Mouse (Mus musculus) liver, embryonic 11.5 days (tissue): ENCODE data around the gene Pla2g4c. TPM values are rescaled to one million over a fixed set of nuclear protein-coding genes. Genes with fewer than 3 reads are reported as not detected.

ENCODE experiments used
- ATAC-seq: fragments of 200-750 bp; cut with Nextera tagmentation; replicated peaks from 2 replicates; pipeline ENCODE4 v1.8.0; 2017; ENCODE audit warnings: moderate number of reproducible peaks, mild to moderate bottlenecking, moderate TSS enrichment, moderate library complexity; ENCODE audit not compliant: low FRiP score
- DNase-seq: peaks from one replicate; pipeline ENCODE4 v3.0.0-alpha.2; 2017; ENCODE audit warnings: low spot score
- H3K27ac ChIP-seq: fragments of 300-500 bp; sonication (generic); 2 replicates; pipeline ENCODE4 v1.5.1; 2014; ENCODE audit warnings: mild to moderate bottlenecking, low read depth, low read length, control low read depth
- H3K27me3 ChIP-seq: fragments of 300-500 bp; sonication (generic); replicated peaks from 2 replicates; pipeline ENCODE4 v1.6.1; 2014; ENCODE audit warnings: low read length, mixed read lengths; ENCODE audit not compliant: control insufficient read depth, insufficient read depth
- H3K36me3 ChIP-seq: fragments of 300-500 bp; sonication (generic); 2 replicates; pipeline ENCODE4 v1.6.1; 2014; ENCODE audit warnings: mild to moderate bottlenecking, low read length, moderate library complexity, mixed read lengths; ENCODE audit not compliant: control insufficient read depth, insufficient read depth
- H3K4me1 ChIP-seq: fragments of 300-500 bp; sonication (generic); replicated peaks from 2 replicates; pipeline ENCODE4 v1.6.1; 2014; ENCODE audit warnings: low read length, mixed read lengths; ENCODE audit not compliant: control insufficient read depth, insufficient read depth
- H3K4me2 ChIP-seq: fragments of 300-500 bp; sonication (generic); 2 replicates; pipeline ENCODE4 v1.6.1; 2014; ENCODE audit warnings: mild to moderate bottlenecking, control low read depth, moderate library complexity
- H3K4me3 ChIP-seq: fragments of 300-500 bp; sonication (generic); 2 replicates; pipeline ENCODE4 v1.5.1; 2014; ENCODE audit warnings: low read depth, low read length, control low read depth
- H3K9ac ChIP-seq: fragments of 300-500 bp; sonication (generic); 2 replicates; pipeline ENCODE4 v1.6.1; 2014; ENCODE audit warnings: low read depth, low read length, control low read depth
- H3K9me3 ChIP-seq: fragments of 300-500 bp; sonication (generic); 2 replicates; pipeline ENCODE4 v1.6.1; 2016; ENCODE audit warnings: low read length, inconsistent platforms, mixed read lengths; ENCODE audit not compliant: control insufficient read depth
- WGBS: fragments of 180-500 bp; shearing (Covaris S2); extraction: QIAGEN DNeasy Blood & Tissue Kit; methylation state at CpG from one replicate; pipeline ENCODE4 v1.1.7; 2014; 5-methylcytosine and 5-hydroxymethylcytosine counted together
- polyA plus RNA-seq: library from polyadenylated mRNA; unstranded; fragments of >200 nt; fragmentation: Nextera tagmentation; extraction: Ambion mirVana; gene quantifications from 2 replicates; pipeline ENCODE4 v1.2.1, GENCODE M21; 2014

The Pla2g4c gene
- polyA plus RNA-seq, 1 experiment from 2014 or later: 2.1 TPM

- Histone ChIP-seq H3K4me1 (no peaks in the 10 kb centered on the region; the same call in 1 of the 2 replicates), H3K27me3 (no peaks in the 10 kb centered on the region), H3K27ac (no peak overlapping the region), H3K9ac (no peak overlapping the region), H3K4me3 (no peak overlapping the region), H3K36me3 (peaks cover 71% of the 10 kb centered on the region), H3K4me2 (no peak overlapping the region), H3K9me3 (no peaks in the 10 kb centered on the region)
- 67% methylated on average over 6 of the region's 6 CpGs for WGBS
- peak; percentile 85 for ATAC-seq
- DNase-seq: no peak
Observed at GRCm38 (mm10) chr7:13310493-13311199, 13.8 kb upstream of the Pla2g4c start.

- no peaks in the 10 kb centered on the region; the same call in 1 of the 2 replicates for H3K4me1 ChIP-seq
- peaks cover 64% of the 10 kb centered on the region for H3K36me3 ChIP-seq
- no peak for DNase-seq
- no peaks in the 10 kb centered on the region for H3K9me3 ChIP-seq
- no peak overlapping the region for H3K9ac ChIP-seq
- no peak overlapping the region for H3K27ac ChIP-seq
- no peak for ATAC-seq
- 95% methylated on average over 4 of the region's 4 CpGs for WGBS
- no peak overlapping the region for H3K4me3 ChIP-seq
- no peaks in the 10 kb centered on the region for H3K27me3 ChIP-seq
- H3K4me2 ChIP-seq: no peak overlapping the region
Observed at GRCm38 (mm10) chr7:13311401-13311800, 13.1 kb upstream of the Pla2g4c start.

- Histone ChIP-seq H3K9ac (no peak overlapping the region), H3K27ac (no peak overlapping the region), H3K4me3 (no peak overlapping the region), H3K36me3 (peaks cover 39% of the 10 kb centered on the region), H3K4me1 (no peaks in the 10 kb centered on the region; the same call in 1 of the 2 replicates), H3K27me3 (no peaks in the 10 kb centered on the region), H3K4me2 (no peak overlapping the region), H3K9me3 (no peaks in the 10 kb centered on the region)
- DNase-seq (no peak), ATAC-seq (no peak)
- WGBS: 79% methylated on average over 5 of the region's 5 CpGs
Observed at GRCm38 (mm10) chr7:13314095-13314597, 10.3 kb upstream of the Pla2g4c start.

GRCm38 (mm10) chr7:13321424-13321823, 3.0 kb upstream of the Pla2g4c start:
- H3K4me2 ChIP-seq: no peak overlapping the region
- WGBS: 77% methylated on average over 3 of the region's 3 CpGs
- DNase-seq (no peak), ATAC-seq (no peak)
- H3K27ac ChIP-seq: no peak overlapping the region
- no peaks in the 10 kb centered on the region for H3K27me3 ChIP-seq
- no peak overlapping the region for H3K9ac ChIP-seq
- H3K36me3 ChIP-seq: no peaks in the 10 kb centered on the region
- H3K4me1 ChIP-seq: no peaks in the 10 kb centered on the region
- H3K4me3 ChIP-seq: no peak overlapping the region
- no peaks in the 10 kb centered on the region for H3K9me3 ChIP-seq

GRCm38 (mm10) chr7:13330575-13330974, 6.1 kb downstream of the Pla2g4c start:
- H3K27ac ChIP-seq: no peak overlapping the region
- 98% methylated on average over 2 of the region's 2 CpGs for WGBS
- no peak overlapping the region for H3K4me2 ChIP-seq
- DNase-seq (no peak), ATAC-seq (no peak)
- H3K36me3 ChIP-seq: peaks cover 3% of the 10 kb centered on the region; the same call in 1 of the 2 replicates
- no peak overlapping the region for H3K4me3 ChIP-seq
- H3K9ac ChIP-seq: no peak overlapping the region
- no peaks in the 10 kb centered on the region for H3K4me1 ChIP-seq
- no peaks in the 10 kb centered on the region for H3K27me3 ChIP-seq
- H3K9me3 ChIP-seq: no peaks in the 10 kb centered on the region

GRCm38 (mm10) chr7:13355943-13356342, 31.5 kb downstream of the Pla2g4c start:
- no peaks in the 10 kb centered on the region for H3K4me1 ChIP-seq
- no peak overlapping the region for H3K4me2 ChIP-seq
- peaks cover 34% of the 10 kb centered on the region for H3K36me3 ChIP-seq
- H3K9ac ChIP-seq: no peak overlapping the region
- H3K4me3 ChIP-seq: no peak overlapping the region
- H3K27me3 ChIP-seq: no peaks in the 10 kb centered on the region
- ATAC-seq (no peak), DNase-seq (no peak)
- no peak overlapping the region for H3K27ac ChIP-seq
- H3K9me3 ChIP-seq: no peaks in the 10 kb centered on the region

- Histone ChIP-seq H3K9ac (no peak overlapping the region), H3K9me3 (no peaks in the 10 kb centered on the region), H3K36me3 (no peaks in the 10 kb centered on the region), H3K27ac (no peak overlapping the region), H3K4me1 (no peaks in the 10 kb centered on the region), H3K4me2 (no peak overlapping the region), H3K27me3 (no peaks in the 10 kb centered on the region), H3K4me3 (no peak overlapping the region)
- ATAC-seq (no peak), DNase-seq (no peak)
- 66% methylated on average over 2 of the region's 2 CpGs for WGBS
Observed at GRCm38 (mm10) chr7:13380588-13380987, 56.1 kb downstream of the Pla2g4c start.

- Histone ChIP-seq H3K36me3 (no peaks in the 10 kb centered on the region), H3K4me1 (no peaks in the 10 kb centered on the region), H3K4me2 (no peak within 1 kb of the TSS), H3K4me3 (no peak within 1 kb of the TSS), H3K9me3 (no peaks in the 10 kb centered on the region), H3K27me3 (no peaks in the 10 kb centered on the region), H3K9ac (no peak within 1 kb of the TSS), H3K27ac (no peak within 1 kb of the TSS)
- ATAC-seq: no peak
- WGBS: 74% methylated on average over 1 of the region's 1 CpGs
- DNase-seq: no peak
Observed at GRCm38 (mm10) chr7:13397832-13398231, 73.4 kb downstream of the Pla2g4c start, which contains the start of gene Cabp5. Cabp5 (plus strand) TSS chr7:13398132.
